Mouse (Mus musculus) stomach, postnatal 0 days (tissue): ENCODE measurements around the gene Scn1b. TPM values are rescaled to one million over a fixed set of nuclear protein-coding genes. Genes with fewer than 3 reads are reported as not detected.
A peak's percentile ranks its signal among the peaks of the same experiment; 100 is the strongest.

Source experiments
- ATAC-seq: fragments of 200-750 bp; cut with Nextera tagmentation; 2 replicates; pipeline ENCODE4 v1.8.0; 2017; ENCODE audit not compliant: low FRiP score, low TSS enrichment
- DNase-seq: peaks from one replicate; pipeline ENCODE4 v3.0.0-alpha.2; 2016; ENCODE audit warnings: low spot score
- H3K27ac ChIP-seq: fragments of 300-500 bp; sonication (generic); replicated peaks from 2 replicates; pipeline ENCODE4 v1.5.1; 2014; ENCODE audit warnings: mild to moderate bottlenecking, control low read depth
- H3K27me3 ChIP-seq: fragments of 300-500 bp; sonication (generic); 2 replicates; pipeline ENCODE4 v1.6.1; 2014; ENCODE audit warnings: low read length; ENCODE audit not compliant: control insufficient read depth, insufficient read depth
- H3K36me3 ChIP-seq: fragments of 300-500 bp; sonication (generic); 2 replicates; pipeline ENCODE4 v1.6.1; 2014; ENCODE audit warnings: low read length, mixed read lengths; ENCODE audit not compliant: control insufficient read depth, insufficient read depth
- H3K4me1 ChIP-seq: fragments of 300-500 bp; sonication (generic); replicated peaks from 2 replicates; pipeline ENCODE4 v1.6.1; 2014; ENCODE audit warnings: antibody characterized with exemption; ENCODE audit not compliant: control insufficient read depth, insufficient read depth
- H3K4me2 ChIP-seq: fragments of 300-500 bp; sonication (generic); replicated peaks from 2 replicates; pipeline ENCODE4 v1.6.1; 2014; ENCODE audit warnings: low read depth, mild to moderate bottlenecking, control low read depth, moderate library complexity
- H3K4me3 ChIP-seq: fragments of 300-500 bp; sonication (generic); 2 replicates; pipeline ENCODE4 v1.5.1; 2014; ENCODE audit warnings: low read depth, low read length, control low read depth
- H3K9ac ChIP-seq: fragments of 300-500 bp; sonication (generic); 2 replicates; pipeline ENCODE4 v1.6.1; 2014; ENCODE audit warnings: mild to moderate bottlenecking, low read length, control low read depth, mixed read lengths
- H3K9me3 ChIP-seq: fragments of 300-500 bp; sonication (generic); 2 replicates; pipeline ENCODE4 v1.6.1; 2016; ENCODE audit warnings: low read length; ENCODE audit not compliant: control insufficient read depth
- CTCF ChIP-seq: IDR thresholded peaks from 2 replicates; pipeline ENCODE4 v1.5.1; 2016; ENCODE audit warnings: antibody characterized with exemption, low read depth, mild to moderate bottlenecking, moderate library complexity
- EP300 ChIP-seq: optimal IDR thresholded peaks from 2 replicates; pipeline ENCODE3; 2016; ENCODE audit warnings: antibody characterized with exemption
- WGBS: fragments of 180-500 bp; shearing (Covaris S2); extraction: QIAGEN DNeasy Blood & Tissue Kit; methylation state at CpG from one replicate; pipeline ENCODE4 v1.1.7; 2014; 5-methylcytosine and 5-hydroxymethylcytosine counted together
- polyA plus RNA-seq: library from polyadenylated mRNA; unstranded; fragments of >200 nt; fragmentation: Nextera tagmentation; extraction: Ambion mirVana; gene quantifications from 2 replicates; pipeline ENCODE4 v1.2.1, GENCODE M21; 2015

The Scn1b gene
- polyA plus RNA-seq, 1 experiment from 2014 or later: 2.5 TPM

GRCm38 (mm10) chr7:31084140-31084539, 42.7 kb downstream of the Scn1b start:
- Histone ChIP-seq H3K4me3 (no peak overlapping the region), H3K27ac (peak overlapping the region; percentile 49), H3K9me3 (no peaks in the 10 kb centered on the region), H3K9ac (no peak overlapping the region), H3K4me1 (peaks cover 3% of the 10 kb centered on the region; the same call in 1 of the 2 replicates), H3K4me2 (no peak overlapping the region), H3K36me3 (no peaks in the 10 kb centered on the region), H3K27me3 (no peaks in the 10 kb centered on the region)
- 43% methylated on average over 9 of the region's 9 CpGs for WGBS
- no peak for TF ChIP-seq EP300
- TF ChIP-seq CTCF: no peak
- ATAC-seq: no peak
- no peak for DNase-seq

- H3K4me3 ChIP-seq: no peak overlapping the region
- no peaks in the 10 kb centered on the region for H3K27me3 ChIP-seq
- peak; percentile 66 for DNase-seq
- TF ChIP-seq CTCF (no peak), EP300 (no peak)
- H3K36me3 ChIP-seq: no peaks in the 10 kb centered on the region
- peaks cover 3% of the 10 kb centered on the region; the same call in 1 of the 2 replicates for H3K4me1 ChIP-seq
- H3K9ac ChIP-seq: 0 out of 2 replicates have a peak overlapping the region, but pooled peaks have one; percentile 13
- no peak overlapping the region for H3K4me2 ChIP-seq
- H3K27ac ChIP-seq: peak overlapping the region; percentile 74
- 57% methylated on average over 14 of the region's 14 CpGs for WGBS
- peak; percentile 86 for ATAC-seq
- H3K9me3 ChIP-seq: no peaks in the 10 kb centered on the region
These were observed 43.8 kb downstream of the Scn1b start for GRCm38 (mm10) chr7:31082831-31083588.

- no peaks in the 10 kb centered on the region for H3K9me3 ChIP-seq
- no peaks in the 10 kb centered on the region for H3K27me3 ChIP-seq
- H3K27ac ChIP-seq: no peak overlapping the region
- no peak overlapping the region for H3K4me3 ChIP-seq
- no peak overlapping the region for H3K9ac ChIP-seq
- no peak for TF ChIP-seq EP300
- TF ChIP-seq CTCF: no peak
- ATAC-seq (no peak), DNase-seq (no peak)
- no peaks in the 10 kb centered on the region for H3K36me3 ChIP-seq
- H3K4me1 ChIP-seq: peaks cover 3% of the 10 kb centered on the region; the same call in 1 of the 2 replicates
- no peak overlapping the region for H3K4me2 ChIP-seq
These were observed 44.7 kb downstream of the Scn1b start for GRCm38 (mm10) chr7:31082106-31082505.

DNA sequence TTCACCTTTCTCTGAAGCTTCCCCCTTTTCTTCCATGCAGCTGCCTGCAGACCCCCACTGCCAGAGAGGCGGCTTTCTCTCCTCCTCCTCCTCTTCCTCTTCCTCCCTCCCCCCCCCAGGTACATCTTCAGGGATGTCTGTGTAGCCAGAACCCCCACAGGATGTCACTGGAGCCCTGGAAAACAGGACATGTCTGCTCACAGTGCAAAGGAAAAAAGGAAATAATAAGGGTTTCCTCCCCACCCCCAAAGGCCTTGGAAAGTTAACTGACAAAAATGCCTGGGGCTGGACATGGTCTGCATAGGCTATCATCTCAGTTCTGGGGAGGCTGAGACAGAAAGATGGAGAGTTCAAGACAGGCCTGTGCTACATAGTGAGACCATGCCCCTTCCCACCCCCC, 45.7 kb downstream of the Scn1b start:
- no peak overlapping the region for H3K9ac ChIP-seq
- peaks cover 3% of the 10 kb centered on the region; the same call in 1 of the 2 replicates for H3K4me1 ChIP-seq
- DNase-seq (no peak), ATAC-seq (no peak)
- TF ChIP-seq CTCF (no peak), EP300 (no peak)
- no peak overlapping the region for H3K27ac ChIP-seq
- 67% methylated on average over 1 of the region's 1 CpGs for WGBS
- no peaks in the 10 kb centered on the region for H3K9me3 ChIP-seq
- H3K4me2 ChIP-seq: no peak overlapping the region
- H3K4me3 ChIP-seq: no peak overlapping the region
- no peaks in the 10 kb centered on the region for H3K27me3 ChIP-seq
- H3K36me3 ChIP-seq: no peaks in the 10 kb centered on the region

DNA sequence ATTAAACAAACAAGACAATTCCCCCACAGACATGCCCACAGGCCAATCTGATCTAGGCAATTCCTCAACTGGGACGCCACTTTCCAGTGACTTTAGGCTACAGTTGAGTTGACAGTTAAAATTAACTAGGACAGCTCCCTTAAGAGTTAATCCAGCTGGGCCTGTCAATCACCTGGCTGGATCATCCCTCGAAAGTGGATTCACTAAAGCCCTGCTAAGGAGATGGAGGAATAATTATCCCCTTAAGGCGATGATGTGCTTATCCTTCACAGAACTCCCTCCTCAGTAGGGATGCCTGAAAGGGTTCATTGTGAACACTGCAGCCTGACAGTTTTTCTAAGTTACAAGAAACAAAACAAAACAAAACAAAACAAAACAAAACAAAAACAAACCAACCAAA, 46.2 kb downstream of the Scn1b start:
- Histone ChIP-seq H3K4me3 (no peak overlapping the region), H3K36me3 (no peaks in the 10 kb centered on the region)
- 78% methylated on average over 3 of the region's 3 CpGs for WGBS

DNA sequence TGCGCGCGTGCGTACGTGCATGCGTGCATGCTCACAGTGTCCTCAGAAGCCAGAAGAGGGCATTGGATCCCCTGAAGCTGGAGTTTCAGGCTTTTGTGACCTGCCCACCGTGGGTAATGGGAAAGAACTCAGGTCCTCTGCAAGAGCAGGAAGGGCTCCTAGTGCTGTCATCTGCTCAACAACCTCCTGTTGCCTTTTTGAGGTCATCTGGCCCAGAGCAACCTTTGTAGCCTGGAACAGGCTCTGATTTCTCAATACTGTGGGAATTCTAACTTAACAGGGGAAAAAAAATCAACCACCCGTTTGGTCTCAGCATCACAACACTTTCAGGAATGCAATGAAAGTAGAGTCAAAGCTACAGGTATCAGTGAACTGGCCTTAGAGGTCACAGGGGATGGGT, 47.1 kb downstream of the Scn1b start:
- ATAC-seq: no peak
- Histone ChIP-seq H3K27me3 (no peaks in the 10 kb centered on the region), H3K4me1 (peaks cover under 1% of the 10 kb centered on the region; the same call in 1 of the 2 replicates), H3K9me3 (no peaks in the 10 kb centered on the region), H3K36me3 (no peaks in the 10 kb centered on the region), H3K4me2 (no peak overlapping the region), H3K9ac (no peak overlapping the region), H3K27ac (no peak overlapping the region), H3K4me3 (no peak overlapping the region)
- TF ChIP-seq CTCF (no peak), EP300 (no peak)
- no peak for DNase-seq
- WGBS: 83% methylated on average over 8 of the region's 8 CpGs

More for the DNA sequence above, 46.2 kb downstream of the Scn1b start:
- Histone ChIP-seq H3K9ac (no peak overlapping the region), H3K4me2 (no peak overlapping the region), H3K9me3 (no peaks in the 10 kb centered on the region), H3K27ac (no peak overlapping the region), H3K4me1 (peaks cover 3% of the 10 kb centered on the region; the same call in 1 of the 2 replicates), H3K27me3 (no peaks in the 10 kb centered on the region)
- DNase-seq (no peak), ATAC-seq (no peak)
- TF ChIP-seq EP300: no peak
- TF ChIP-seq CTCF: no peak
